Mouse (Mus musculus) cerebellum, adult 9-11 months (tissue): ENCODE results near the gene Gm20605.
A peak's percentile ranks its signal among the peaks of the same experiment; 100 is the strongest.
"Not testable (repeated sequence)": the region's sequence is repeated elsewhere in the genome, so short reads cannot be mapped to it uniquely, and the experiment has no call there.

ENCODE experiments used
- DNase-seq: peaks from one replicate; pipeline ENCODE4 v3.0.0; 2022

Gm20605 gene

GRCm38 (mm10) chr5:137613550-137613949 is 15.4 kb upstream of the Gm20605 start, which contains the start of gene Pcolce:
TSS of gene Pcolce (minus strand) at chr5:137613784.
- no peak for DNase-seq

GRCm38 (mm10) chr5:137614921-137615320 is 14.1 kb upstream of the Gm20605 start:
- DNase-seq = not testable (repeated sequence)

- DNase-seq = no peak
Observed at GRCm38 (mm10) chr5:137615347-137615746, 13.6 kb upstream of the Gm20605 start.

- DNase-seq = no peak
Observed at GRCm38 (mm10) chr5:137623937-137624530, 4.9 kb upstream of the Gm20605 start.

GRCm38 (mm10) chr5:137627991-137628390 is 984 bp upstream of the Gm20605 start:
- no peak for DNase-seq

- DNase-seq = no peak
Observed at GRCm38 (mm10) chr5:137629306-137629721, 339 bp downstream of the Gm20605 start.

- DNase-seq = peak; percentile 49
Observed at GRCm38 (mm10) chr5:137629906-137630545, 1.1 kb downstream of the Gm20605 start.

- DNase-seq = no peak
Observed at GRCm38 (mm10) chr5:137630602-137631001, 1.6 kb downstream of the Gm20605 start.

- no peak for DNase-seq
Observed at GRCm38 (mm10) chr5:137631171-137631570, 2.2 kb downstream of the Gm20605 start.

- DNase-seq = no peak
Observed at GRCm38 (mm10) chr5:137631591-137631990, 2.6 kb downstream of the Gm20605 start.

GRCm38 (mm10) chr5:137633397-137634084 is 4.6 kb downstream of the Gm20605 start:
- no peak for DNase-seq

GRCm38 (mm10) chr5:137639472-137639871 is 10.5 kb downstream of the Gm20605 start:
- no peak for DNase-seq

GRCm38 (mm10) chr5:137641054-137641453 is 12.1 kb downstream of the Gm20605 start, which contains the start of gene Sap25:
TSS of gene Sap25 (plus strand) at chr5:137641334.
- DNase-seq = no peak

- DNase-seq = no peak
Observed at GRCm38 (mm10) chr5:137642886-137643285, 13.9 kb downstream of the Gm20605 start.

GRCm38 (mm10) chr5:137644484-137644883 is 15.5 kb downstream of the Gm20605 start:
- no peak for DNase-seq

GRCm38 (mm10) chr5:137645091-137645651 is 16.2 kb downstream of the Gm20605 start:
- DNase-seq = no peak

- DNase-seq = no peak
Observed at GRCm38 (mm10) chr5:137645652-137646091, 16.7 kb downstream of the Gm20605 start, which contains the start of gene Irs3. TSS of gene Irs3 (minus strand) at chr5:137645714.

GRCm38 (mm10) chr5:137647827-137648601 is 19.0 kb downstream of the Gm20605 start:
- DNase-seq = no peak

- no peak for DNase-seq
Observed at GRCm38 (mm10) chr5:137649251-137649650, 20.3 kb downstream of the Gm20605 start.

GRCm38 (mm10) chr5:137649669-137650571 is 20.9 kb downstream of the Gm20605 start:
- DNase-seq = no peak

GRCm38 (mm10) chr5:137652474-137652873 is 23.5 kb downstream of the Gm20605 start:
- peak; percentile 83 for DNase-seq
